Mouse (Mus musculus) brain, embryonic 14.5 days (tissue): ENCODE data around the gene Fgr.

Experiments used
- CTCF ChIP-seq: fragments of 200-500 bp; IDR thresholded peaks from 2 replicates; pipeline ENCODE4 v1.5.1; 2012; ENCODE audit warnings: inconsistent platforms, mild to moderate bottlenecking, moderate library complexity, borderline replicate concordance; ENCODE audit not compliant: insufficient read depth, insufficient read length; ENCODE audit errors: extremely low read depth
- POLR2A ChIP-seq: fragments of 200-500 bp; IDR thresholded peaks from 2 replicates; pipeline ENCODE4 v1.6.1; 2012; ENCODE audit warnings: mild to moderate bottlenecking, inconsistent platforms, borderline replicate concordance; ENCODE audit not compliant: poor library complexity, insufficient read depth, insufficient read length, severe bottlenecking; ENCODE audit errors: extremely low read depth

GRCm38 (mm10) chr4:133039116-133039819, 65.4 kb downstream of the Fgr start:
- no peak for TF ChIP-seq CTCF
- no peak for TF ChIP-seq POLR2A
